Mouse (Mus musculus): ENCODE results near the gene Schip1.

- TF ChIP-seq CTCF (IDR thresholded peaks at IDR 0.05; ENCODE audit: low read depth): no peak
- no peak for TF ChIP-seq EP300 (IDR thresholded peaks at IDR 0.05; ENCODE audit: low read depth)
These were observed 470.6 kb downstream of the Schip1 start for GRCm38 (mm10) chr3:68535160-68535728.
